Mouse (Mus musculus) neural tube, embryonic 14.5 days (tissue): ENCODE measurements at regions not wholly inside any gene's neighbourhood (a gene's known extent, or its start where the extent isn't known, plus 50 kb on each side); places are given as distances from the start of the nearest gene placed in this dataset.

Experiments
- ATAC-seq: fragments of 200-750 bp; cut with Nextera tagmentation; 2 replicates; pipeline ENCODE4 v1.8.0; 2017; ENCODE audit warnings: low read depth, mild to moderate bottlenecking, moderate TSS enrichment, moderate library complexity
- H3K27ac ChIP-seq: fragments of 300-500 bp; sonication (generic); 2 replicates; pipeline ENCODE4 v1.5.1; 2014; ENCODE audit warnings: low read depth, mild to moderate bottlenecking, control low read depth, low read length, moderate library complexity, mixed read lengths
- H3K27me3 ChIP-seq: fragments of 300-500 bp; sonication (generic); 2 replicates; pipeline ENCODE4 v1.6.1; 2014; ENCODE audit warnings: low read length; ENCODE audit not compliant: control insufficient read depth, insufficient read depth
- H3K36me3 ChIP-seq: fragments of 300-500 bp; sonication (generic); 2 replicates; pipeline ENCODE4 v1.6.1; 2014; ENCODE audit warnings: low read length, mixed read lengths; ENCODE audit not compliant: control insufficient read depth, insufficient read depth
- H3K4me1 ChIP-seq: fragments of 300-500 bp; sonication (generic); 2 replicates; pipeline ENCODE4 v1.6.1; 2014; ENCODE audit warnings: low read length; ENCODE audit not compliant: control insufficient read depth, insufficient read depth
- H3K4me2 ChIP-seq: fragments of 300-500 bp; sonication (generic); 2 replicates; pipeline ENCODE4 v1.6.1; 2014; ENCODE audit warnings: mild to moderate bottlenecking, low read depth, low read length, control low read depth
- H3K4me3 ChIP-seq: fragments of 300-500 bp; sonication (generic); 2 replicates; pipeline ENCODE4 v1.5.1; 2014; ENCODE audit warnings: low read depth, low read length, control low read depth, mixed read lengths
- H3K9ac ChIP-seq: fragments of 300-500 bp; sonication (generic); replicated peaks from 2 replicates; pipeline ENCODE4 v1.6.1; 2014; ENCODE audit warnings: low read depth, mild to moderate bottlenecking, control low read depth, low read length, mixed read lengths
- H3K9me3 ChIP-seq: fragments of 300-500 bp; sonication (generic); 2 replicates; pipeline ENCODE4 v1.6.1; 2016; ENCODE audit warnings: low read length; ENCODE audit not compliant: control insufficient read depth
- WGBS: fragments of 180-500 bp; shearing (Covaris S2); extraction: QIAGEN DNeasy Blood & Tissue Kit; methylation state at CpG from one replicate; pipeline ENCODE4 v1.1.7; 2014; 5-methylcytosine and 5-hydroxymethylcytosine counted together

DNA sequence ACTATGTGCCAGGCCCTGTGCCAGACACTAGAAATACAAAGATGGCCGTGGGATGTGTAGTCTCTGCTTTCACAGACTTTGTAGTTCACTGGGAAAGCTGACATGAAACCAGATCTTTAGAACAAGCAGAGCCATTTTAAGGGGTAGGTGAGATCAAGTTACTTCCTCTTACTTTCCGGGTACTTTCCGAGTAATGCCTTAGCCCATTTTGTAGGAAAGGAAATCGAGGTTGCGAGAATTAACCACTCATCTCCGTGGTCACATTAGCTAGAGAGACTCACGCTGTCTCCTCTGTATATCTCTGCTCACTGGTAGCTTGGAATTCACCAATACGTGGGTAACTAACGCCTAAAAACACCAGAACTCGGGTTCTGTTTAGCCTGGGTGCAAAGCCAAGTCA, 93.3 kb downstream of the Ier5 start:
- Histone ChIP-seq H3K4me1 (no peaks in the 10 kb centered on the region), H3K9me3 (no peaks in the 10 kb centered on the region), H3K27me3 (no peaks in the 10 kb centered on the region), H3K36me3 (no peaks in the 10 kb centered on the region), H3K4me3 (no peak overlapping the region), H3K4me2 (no peak overlapping the region), H3K27ac (no peak overlapping the region), H3K9ac (no peak overlapping the region)
- 87% methylated on average over 10 of the region's 10 CpGs for WGBS
- ATAC-seq, result 0 out of 2 replicates have a peak, but pooled peaks have one; percentile 9

DNA sequence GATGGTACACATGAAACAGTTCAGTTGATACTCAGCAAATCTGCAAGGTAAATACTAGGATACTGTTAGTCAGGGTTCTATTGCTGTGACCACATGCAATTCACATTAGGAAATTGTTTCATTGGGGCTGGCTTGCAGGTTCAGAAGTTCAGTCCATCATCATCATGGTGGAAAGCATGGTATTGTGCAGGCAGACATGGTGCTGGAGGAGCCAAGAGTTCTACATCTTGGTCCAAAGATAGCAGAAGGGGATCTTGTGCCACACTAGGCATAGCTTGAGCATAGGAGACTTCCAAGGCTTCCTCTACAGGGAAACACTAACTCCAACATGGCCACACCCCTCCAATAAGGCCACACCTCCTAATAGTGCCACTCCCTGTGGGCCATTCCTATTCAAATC, 99.1 kb downstream of the Ier5 start:
- 0 out of 2 replicates have a peak, but pooled peaks cover 3% of the 10 kb centered on the region for H3K4me1 ChIP-seq
- no peaks in the 10 kb centered on the region for H3K9me3 ChIP-seq
- no peak overlapping the region for H3K27ac ChIP-seq
- no peak overlapping the region for H3K4me3 ChIP-seq
- no peak for ATAC-seq
- no peaks in the 10 kb centered on the region for H3K27me3 ChIP-seq
- H3K36me3 ChIP-seq, result no peaks in the 10 kb centered on the region
- H3K9ac ChIP-seq, result no peak overlapping the region
- H3K4me2 ChIP-seq, result no peak overlapping the region

DNA sequence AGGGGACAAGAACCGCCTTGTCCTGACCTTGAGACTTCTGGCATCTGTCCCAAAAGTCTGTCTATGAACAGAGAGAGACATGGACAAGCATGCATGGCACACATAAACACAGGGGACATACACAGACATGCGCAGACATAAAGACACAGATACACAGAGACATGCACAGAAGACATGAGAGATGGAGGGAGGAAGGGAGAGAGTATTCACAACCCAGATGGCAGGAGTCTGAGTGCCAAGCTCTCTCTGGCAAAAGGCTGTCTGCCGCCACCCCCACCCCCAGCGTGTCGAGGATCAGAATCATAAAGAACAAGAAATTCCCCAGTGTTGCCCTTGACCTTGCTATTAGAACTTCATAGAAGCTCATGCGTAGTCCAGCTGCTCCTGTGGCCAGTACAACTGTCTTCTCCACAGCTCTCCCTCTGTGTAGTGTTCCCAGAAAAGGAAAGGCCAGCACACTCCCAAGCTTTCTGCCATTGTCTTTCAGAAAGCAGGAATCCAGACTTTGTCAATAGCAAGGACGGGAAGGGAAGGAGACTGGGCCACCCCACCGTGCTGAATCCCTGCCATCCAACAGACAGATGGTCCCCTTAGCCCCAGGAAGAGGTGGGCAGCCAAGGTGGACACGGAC, 99.8 kb downstream of the Ier5 start:
- Histone ChIP-seq H3K4me2 (no peak overlapping the region), H3K9ac (no peak overlapping the region), H3K36me3 (no peaks in the 10 kb centered on the region), H3K27ac (no peak overlapping the region), H3K27me3 (no peaks in the 10 kb centered on the region), H3K4me3 (no peak overlapping the region), H3K9me3 (no peaks in the 10 kb centered on the region), H3K4me1 (0 out of 2 replicates have a peak, but pooled peaks cover 3% of the 10 kb centered on the region)
- no peak for ATAC-seq
- WGBS, result 75% methylated on average over 9 of the region's 9 CpGs

DNA sequence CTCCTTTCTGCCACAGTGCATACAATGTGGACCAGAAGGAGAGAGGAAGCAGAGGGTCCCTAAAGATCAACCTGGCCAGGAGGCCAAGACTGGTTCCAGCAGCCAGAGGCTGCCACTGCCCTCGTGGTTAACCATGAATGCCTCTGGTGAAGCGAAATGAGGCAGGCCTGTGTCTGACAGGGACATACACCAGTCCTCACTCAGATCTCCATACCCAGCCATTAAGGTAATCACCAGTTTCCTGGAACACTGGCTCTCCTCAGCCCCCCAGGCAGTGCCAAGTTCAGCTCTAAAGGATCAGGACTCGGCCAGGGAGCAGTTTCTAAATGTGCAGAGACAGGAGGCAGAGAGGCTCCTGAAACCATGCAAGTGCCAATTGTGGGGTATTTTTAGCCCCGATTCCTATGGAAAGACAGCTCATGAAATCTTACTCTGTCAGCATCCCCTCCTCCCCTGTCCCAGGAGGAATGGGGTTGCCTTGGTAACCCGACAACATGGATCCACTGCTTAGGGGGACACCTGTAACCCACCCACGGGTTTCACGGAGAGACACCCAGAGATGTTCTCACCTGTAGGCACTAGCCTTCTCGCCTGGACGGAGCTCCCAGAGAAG, 103.6 kb downstream of the Ier5 start:
- H3K4me2 ChIP-seq, result no peak overlapping the region
- 67% methylated on average over 9 of the region's 9 CpGs for WGBS
- H3K27ac ChIP-seq, result no peak overlapping the region
- no peak for ATAC-seq
- no peaks in the 10 kb centered on the region for H3K36me3 ChIP-seq
- H3K9ac ChIP-seq, result no peak overlapping the region
- H3K9me3 ChIP-seq, result no peaks in the 10 kb centered on the region
- H3K4me3 ChIP-seq, result no peak overlapping the region
- H3K27me3 ChIP-seq, result no peaks in the 10 kb centered on the region
- H3K4me1 ChIP-seq, result 0 out of 2 replicates have a peak, but pooled peaks cover 3% of the 10 kb centered on the region

DNA sequence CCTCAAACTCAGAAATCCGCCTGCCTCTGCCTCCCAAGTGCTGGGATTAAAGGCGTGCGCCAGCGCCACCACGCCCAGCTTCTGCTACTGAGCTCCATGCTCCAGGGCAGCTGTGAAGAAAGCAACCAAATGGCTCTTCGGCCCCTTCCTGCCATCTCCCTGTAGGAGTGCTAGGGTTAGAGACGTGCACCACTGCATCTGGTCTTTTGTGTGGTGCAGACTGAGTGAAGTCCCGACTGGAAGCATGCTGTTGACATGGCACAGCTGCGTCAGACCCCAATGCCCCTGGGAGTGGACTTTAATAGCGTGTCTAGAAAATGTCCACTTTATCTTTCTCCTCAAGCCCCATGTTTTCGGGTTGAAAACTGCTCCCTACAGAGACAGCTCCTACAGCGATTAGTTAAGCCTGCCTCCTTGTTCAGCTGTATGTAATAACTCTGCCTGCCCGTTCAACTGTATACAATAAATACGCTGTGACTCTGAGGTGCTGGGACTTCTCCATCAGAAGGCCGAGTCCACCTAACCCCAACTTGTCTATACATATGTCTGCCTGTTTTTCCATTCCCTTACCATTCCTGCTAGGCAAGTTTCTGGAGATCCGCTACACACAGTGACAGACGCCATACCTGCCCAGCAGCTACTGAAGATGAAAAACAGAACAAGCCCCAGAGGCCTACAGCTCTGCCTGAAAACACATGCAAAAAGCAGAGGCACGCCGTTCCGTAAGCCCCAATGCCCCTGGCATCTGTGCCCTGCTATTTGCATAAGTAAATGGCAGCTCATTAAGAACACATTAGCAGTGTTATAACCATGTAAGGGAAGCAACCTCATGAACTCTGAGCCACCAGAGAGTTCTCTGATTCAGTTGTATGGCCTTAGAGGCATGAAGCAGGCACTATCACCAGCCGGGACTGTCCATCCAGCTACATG, 105.2 kb downstream of the Ier5 start:
- Histone ChIP-seq H3K27ac (0 out of 2 replicates have a peak overlapping the region, but pooled peaks have one; percentile 52), H3K4me1 (0 out of 2 replicates have a peak, but pooled peaks cover 3% of the 10 kb centered on the region), H3K27me3 (no peaks in the 10 kb centered on the region), H3K9ac (no peak overlapping the region), H3K36me3 (no peaks in the 10 kb centered on the region), H3K9me3 (no peaks in the 10 kb centered on the region), H3K4me2 (no peak overlapping the region), H3K4me3 (no peak overlapping the region)
- peak; percentile 69; the same call in 1 of the 2 replicates for ATAC-seq
- 48% methylated on average over 21 of the region's 21 CpGs for WGBS

DNA sequence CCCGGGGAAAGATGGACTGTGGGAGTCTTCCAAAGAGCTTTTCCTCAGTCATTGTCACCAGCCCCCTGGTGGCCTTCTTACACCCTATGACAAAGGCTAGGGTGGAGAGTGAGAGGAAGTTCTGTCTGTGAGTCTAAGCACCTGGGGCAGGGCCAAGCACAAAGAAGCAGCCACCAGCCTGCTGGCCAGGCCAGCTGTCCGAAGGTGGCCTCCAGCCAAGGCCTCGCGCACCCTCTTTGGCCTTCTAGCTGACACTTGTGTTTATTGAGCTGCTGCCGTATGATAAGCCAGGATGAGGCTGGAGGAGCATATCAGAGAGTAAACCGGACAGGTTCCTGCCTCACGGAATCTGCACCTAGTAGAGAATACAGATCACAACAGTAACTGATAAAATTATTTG, 99.0 kb upstream of the Cacna1e start:
- H3K27me3 ChIP-seq, result no peaks in the 10 kb centered on the region
- no peaks in the 10 kb centered on the region for H3K4me1 ChIP-seq
- no peak for ATAC-seq
- H3K4me2 ChIP-seq, result no peak overlapping the region
- H3K36me3 ChIP-seq, result no peaks in the 10 kb centered on the region
- H3K27ac ChIP-seq, result no peak overlapping the region
- no peaks in the 10 kb centered on the region for H3K9me3 ChIP-seq
- WGBS, result 84% methylated on average over 7 of the region's 7 CpGs
- no peak overlapping the region for H3K4me3 ChIP-seq
- no peak overlapping the region for H3K9ac ChIP-seq

DNA sequence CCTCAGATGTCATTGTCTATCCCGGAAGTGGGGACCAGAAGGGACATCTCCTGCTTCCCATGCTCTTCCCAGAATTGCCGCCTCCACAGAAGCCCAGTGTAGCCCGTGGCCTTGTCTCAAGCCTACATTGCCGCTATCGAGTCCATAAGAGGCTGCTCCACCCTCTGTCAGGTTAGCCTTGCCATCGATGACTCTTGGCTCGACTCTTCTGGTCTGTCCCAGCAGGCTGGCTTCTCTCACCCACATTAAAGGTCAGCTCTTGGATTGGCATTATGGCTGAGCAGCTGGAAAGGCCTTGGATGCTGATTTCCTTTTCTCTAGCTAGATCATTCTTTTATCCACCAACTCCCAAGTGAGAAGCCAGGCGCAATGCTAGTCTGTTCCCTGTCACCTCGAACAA, 98.5 kb upstream of the Cacna1e start:
- ATAC-seq, result no peak
- H3K36me3 ChIP-seq, result no peaks in the 10 kb centered on the region
- no peaks in the 10 kb centered on the region for H3K27me3 ChIP-seq
- H3K4me3 ChIP-seq, result no peak overlapping the region
- WGBS, result 91% methylated on average over 9 of the region's 9 CpGs
- H3K27ac ChIP-seq, result no peak overlapping the region
- H3K4me2 ChIP-seq, result no peak overlapping the region
- no peaks in the 10 kb centered on the region for H3K4me1 ChIP-seq
- no peak overlapping the region for H3K9ac ChIP-seq
- H3K9me3 ChIP-seq, result no peaks in the 10 kb centered on the region

DNA sequence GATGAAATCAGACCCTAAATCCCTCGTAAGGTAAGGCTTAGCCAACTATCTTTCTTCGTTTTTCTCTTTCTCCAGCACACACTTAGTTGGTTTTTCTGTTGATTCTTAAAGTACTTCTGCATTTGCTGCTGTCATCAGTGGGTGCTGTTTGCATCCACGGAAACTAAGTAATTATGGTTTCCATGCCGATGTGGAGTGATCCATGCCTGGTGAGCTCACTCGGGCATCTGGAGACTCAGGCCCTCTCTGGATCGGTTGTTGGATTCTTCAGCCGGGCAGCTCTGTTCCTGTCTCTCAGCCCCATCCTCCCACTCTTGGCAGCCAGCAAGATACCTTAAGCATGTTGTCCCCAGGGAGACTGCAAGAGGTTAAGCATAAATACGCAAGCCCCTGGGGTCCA, 97.4 kb upstream of the Cacna1e start:
- Histone ChIP-seq H3K9ac (no peak overlapping the region), H3K4me3 (no peak overlapping the region), H3K4me2 (no peak overlapping the region), H3K36me3 (no peaks in the 10 kb centered on the region), H3K27ac (no peak overlapping the region), H3K4me1 (no peaks in the 10 kb centered on the region), H3K9me3 (no peaks in the 10 kb centered on the region), H3K27me3 (no peaks in the 10 kb centered on the region)
- ATAC-seq, result no peak
- 81% methylated on average over 8 of the region's 8 CpGs for WGBS

DNA sequence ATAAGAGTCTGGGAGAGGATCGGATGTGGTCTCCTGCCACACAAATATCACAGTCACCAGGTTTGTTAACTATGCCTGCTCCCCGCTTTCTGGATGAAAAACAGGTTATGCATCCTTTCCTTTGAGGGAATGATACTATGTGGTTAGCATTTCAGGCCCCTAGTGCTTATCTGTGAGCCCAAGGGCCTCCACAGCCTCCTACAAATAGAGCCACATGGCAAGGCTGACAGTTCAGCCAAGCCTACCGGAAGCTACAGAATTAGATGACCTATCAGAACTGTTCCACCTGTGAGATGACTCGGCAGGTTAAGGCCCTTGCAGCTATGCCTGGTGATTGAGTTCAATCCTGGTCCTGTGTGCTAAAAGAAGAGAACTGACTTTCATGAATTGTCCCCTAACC, 91.4 kb upstream of the Cacna1e start:
- H3K27me3 ChIP-seq, result no peaks in the 10 kb centered on the region
- no peak overlapping the region for H3K27ac ChIP-seq
- H3K4me2 ChIP-seq, result no peak overlapping the region
- H3K36me3 ChIP-seq, result no peaks in the 10 kb centered on the region
- no peaks in the 10 kb centered on the region for H3K9me3 ChIP-seq
- H3K9ac ChIP-seq, result no peak overlapping the region
- no peak overlapping the region for H3K4me3 ChIP-seq
- ATAC-seq, result no peak
- WGBS, result 92% methylated on average over 4 of the region's 4 CpGs
- H3K4me1 ChIP-seq, result no peaks in the 10 kb centered on the region
